Mouse (Mus musculus) intestine, embryonic 15.5 days (tissue): ENCODE measurements at regions not wholly inside any gene's neighbourhood (a gene's known extent, or its start where the extent isn't known, plus 50 kb on each side); places are given as distances from the start of the nearest gene placed in this dataset.

ENCODE experiments used
- ATAC-seq: fragments of 200-750 bp; cut with Nextera tagmentation; 2 replicates; pipeline ENCODE4 v1.8.0; 2017; ENCODE audit warnings: moderate TSS enrichment, moderate library complexity
- H3K27ac ChIP-seq: fragments of 300-500 bp; sonication (generic); 2 replicates; pipeline ENCODE4 v1.5.1; 2015; ENCODE audit warnings: mild to moderate bottlenecking, inconsistent platforms
- H3K27me3 ChIP-seq: fragments of 300-500 bp; sonication (generic); replicated peaks from 2 replicates; pipeline ENCODE4 v1.6.1; 2015; ENCODE audit warnings: inconsistent platforms
- H3K36me3 ChIP-seq: fragments of 300-500 bp; sonication (generic); 2 replicates; pipeline ENCODE4 v1.6.1; 2015; ENCODE audit warnings: inconsistent platforms
- H3K4me1 ChIP-seq: fragments of 300-500 bp; sonication (generic); replicated peaks from 2 replicates; pipeline ENCODE4 v1.6.1; 2015; ENCODE audit warnings: inconsistent platforms
- H3K4me2 ChIP-seq: fragments of 300-500 bp; sonication (generic); replicated peaks from 2 replicates; pipeline ENCODE4 v1.6.1; 2015; ENCODE audit warnings: mild to moderate bottlenecking, inconsistent platforms
- H3K4me3 ChIP-seq: fragments of 300-500 bp; sonication (generic); replicated peaks from 2 replicates; pipeline ENCODE4 v1.5.1; 2015; ENCODE audit warnings: inconsistent platforms
- H3K9ac ChIP-seq: fragments of 300-500 bp; sonication (generic); 2 replicates; pipeline ENCODE4 v1.6.1; 2015; ENCODE audit warnings: inconsistent platforms
- H3K9me3 ChIP-seq: fragments of 300-500 bp; sonication (generic); 2 replicates; pipeline ENCODE4 v1.6.1; 2016; ENCODE audit warnings: inconsistent platforms
- WGBS: fragments of 180-500 bp; shearing (Covaris S2); methylation state at CpG from one replicate; pipeline ENCODE4 v1.1.7; 2015; 5-methylcytosine and 5-hydroxymethylcytosine counted together

GRCm38 (mm10) chr6:55567521-55567920 is 113.5 kb downstream of the Neurod6 start:
- Histone ChIP-seq H3K27me3 (no peaks in the 10 kb centered on the region), H3K4me2 (no peak overlapping the region), H3K9me3 (no peaks in the 10 kb centered on the region), H3K27ac (no peak overlapping the region), H3K4me1 (no peaks in the 10 kb centered on the region), H3K4me3 (no peak overlapping the region), H3K36me3 (no peaks in the 10 kb centered on the region), H3K9ac (no peak overlapping the region)
- 85% methylated on average over 2 of the region's 2 CpGs for WGBS
- ATAC-seq = no peak

GRCm38 (mm10) chr6:55565260-55566209 is 113.8 kb downstream of the Adcyap1r1 start:
- no peak for ATAC-seq
- Histone ChIP-seq H3K4me3 (no peak overlapping the region), H3K4me1 (no peaks in the 10 kb centered on the region), H3K27ac (no peak overlapping the region), H3K4me2 (no peak overlapping the region), H3K9me3 (no peaks in the 10 kb centered on the region), H3K9ac (no peak overlapping the region), H3K27me3 (no peaks in the 10 kb centered on the region), H3K36me3 (no peaks in the 10 kb centered on the region)
- 75% methylated on average over 14 of the region's 14 CpGs for WGBS

- Histone ChIP-seq H3K27me3 (no peaks in the 10 kb centered on the region), H3K4me2 (no peak overlapping the region), H3K9me3 (no peaks in the 10 kb centered on the region), H3K9ac (no peak overlapping the region), H3K27ac (no peak overlapping the region), H3K36me3 (no peaks in the 10 kb centered on the region), H3K4me1 (no peaks in the 10 kb centered on the region), H3K4me3 (no peak overlapping the region)
- no peak for ATAC-seq
- WGBS = 58% methylated on average over 5 of the region's 5 CpGs
Measured at GRCm38 (mm10) chr6:55560606-55561005, 108.8 kb downstream of the Adcyap1r1 start.

GRCm38 (mm10) chr6:55559797-55560196 is 108.0 kb downstream of the Adcyap1r1 start:
- Histone ChIP-seq H3K27ac (no peak overlapping the region), H3K9ac (no peak overlapping the region), H3K4me2 (no peak overlapping the region), H3K4me1 (no peaks in the 10 kb centered on the region), H3K27me3 (no peaks in the 10 kb centered on the region), H3K4me3 (no peak overlapping the region), H3K9me3 (no peaks in the 10 kb centered on the region), H3K36me3 (no peaks in the 10 kb centered on the region)
- WGBS = 90% methylated on average over 11 of the region's 11 CpGs
- ATAC-seq = no peak
